Mouse (Mus musculus) olfactory bulb, adult 2 months (tissue): ENCODE data around the gene Aanat.

ENCODE experiments used
- CTCF ChIP-seq: fragments of 200-500 bp; IDR thresholded peaks from 2 replicates; pipeline ENCODE4 v1.5.1; 2012; ENCODE audit warnings: low read depth, mild to moderate bottlenecking, low read length, moderate library complexity; ENCODE audit not compliant: insufficient read depth
- POLR2A ChIP-seq: fragments of 200-500 bp; IDR thresholded peaks from 2 replicates; pipeline ENCODE4 v1.6.1; 2012; ENCODE audit warnings: mild to moderate bottlenecking, low read depth, low read length, moderate library complexity; ENCODE audit not compliant: insufficient read depth

GRCm38 (mm10) chr11:116644225-116645112 is 58.2 kb downstream of the Aanat start:
- TF ChIP-seq CTCF (no peak; the same call in 1 of the 2 replicates), POLR2A (no peak)
